Mouse (Mus musculus): ENCODE data around the gene Abca3. TPM values are rescaled to one million over a fixed set of nuclear protein-coding genes. Genes with fewer than 3 reads are reported as not detected.

Gene Abca3
- total and polyA plus RNA-seq, 2 experiments from 2014 or later = 27.3 to 102 TPM

DNA sequence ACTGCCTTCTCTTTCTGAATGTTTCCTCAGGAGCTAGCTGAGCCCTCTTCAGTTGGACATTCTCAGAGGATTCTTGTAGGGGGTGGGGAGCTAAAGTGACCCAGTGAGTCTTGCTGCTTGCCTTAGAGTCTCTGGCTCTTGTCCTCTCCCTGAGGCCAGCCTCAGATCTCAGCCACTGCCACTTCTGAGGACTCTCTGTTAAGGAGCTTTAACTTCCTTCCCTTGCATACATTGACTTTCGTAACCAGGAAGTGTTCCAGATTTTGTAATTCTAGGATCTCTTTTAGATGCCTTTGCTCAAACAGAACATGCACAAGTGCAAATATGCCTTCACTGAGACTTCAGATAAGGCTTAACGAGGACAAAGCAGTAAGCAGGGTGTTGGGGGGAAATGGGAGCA, 8.2 kb downstream of the Abca3 start:
- no peak for TF ChIP-seq CTCF (IDR thresholded peaks at IDR 0.05; ENCODE audit: low read depth)

DNA sequence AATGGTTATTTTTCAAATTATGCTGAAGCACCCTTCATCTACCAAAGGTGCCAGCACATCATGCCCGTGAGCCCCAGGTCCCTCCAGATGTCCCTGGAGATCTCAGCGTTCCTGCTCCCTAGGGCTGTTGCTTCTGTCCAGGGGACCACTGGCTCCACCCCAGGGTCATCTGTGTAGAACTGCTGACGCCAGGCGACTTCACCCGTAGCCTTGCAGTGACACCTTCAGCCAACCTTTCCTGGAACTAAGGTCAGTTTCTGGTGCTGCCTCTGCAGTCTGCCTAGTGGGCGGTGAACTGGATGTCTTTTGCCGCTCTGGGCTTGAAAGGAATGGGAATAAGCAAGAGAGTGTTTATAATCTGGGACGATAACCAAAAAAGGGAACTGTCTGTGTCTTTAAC, 9.1 kb downstream of the Abca3 start:
- H3K27ac ChIP-seq = no peak overlapping the region
- H3K9ac ChIP-seq (replicated peaks; ENCODE audit: low read length) = no peak overlapping the region
- H3K4me3 ChIP-seq (ENCODE audit: low read length) = no peak overlapping the region
- H3K36me3 ChIP-seq (ENCODE audit: insufficient read depth, low read length) = peaks cover 9% of the 10 kb centered on the region; the same call in 1 of the 2 replicates
- no peaks in the 10 kb centered on the region for H3K27me3 ChIP-seq (ENCODE audit: insufficient read depth, low read length)
- TF ChIP-seq CTCF (IDR thresholded peaks at IDR 0.05; ENCODE audit: low read depth) = no peak
- no peaks in the 10 kb centered on the region for H3K4me1 ChIP-seq (ENCODE audit: insufficient read depth, low read length)
- ATAC-seq (no peak), DNase-seq (ENCODE audit: low spot score) (no peak)
- H3K9me3 ChIP-seq (ENCODE audit: low read length) = no peaks in the 10 kb centered on the region
- WGBS = 84% methylated on average over 8 of the region's 8 CpGs
- H3K4me2 ChIP-seq (ENCODE audit: low read depth, low read length) = no peak overlapping the region

More for the DNA sequence above, 8.2 kb downstream of the Abca3 start:
- Histone ChIP-seq H3K9ac (replicated peaks; ENCODE audit: low read length) (no peak overlapping the region), H3K27ac (no peak overlapping the region), H3K4me1 (ENCODE audit: insufficient read depth, low read length) (no peaks in the 10 kb centered on the region), H3K36me3 (ENCODE audit: insufficient read depth, low read length) (peaks cover 5% of the 10 kb centered on the region; the same call in 1 of the 2 replicates), H3K4me3 (ENCODE audit: low read length) (no peak overlapping the region), H3K9me3 (ENCODE audit: low read length) (no peaks in the 10 kb centered on the region), H3K4me2 (ENCODE audit: low read depth, low read length) (no peak overlapping the region), H3K27me3 (ENCODE audit: insufficient read depth, low read length) (no peaks in the 10 kb centered on the region)
- ATAC-seq (no peak), DNase-seq (ENCODE audit: low spot score) (no peak)
- 79% methylated on average over 2 of the region's 2 CpGs for WGBS

DNA sequence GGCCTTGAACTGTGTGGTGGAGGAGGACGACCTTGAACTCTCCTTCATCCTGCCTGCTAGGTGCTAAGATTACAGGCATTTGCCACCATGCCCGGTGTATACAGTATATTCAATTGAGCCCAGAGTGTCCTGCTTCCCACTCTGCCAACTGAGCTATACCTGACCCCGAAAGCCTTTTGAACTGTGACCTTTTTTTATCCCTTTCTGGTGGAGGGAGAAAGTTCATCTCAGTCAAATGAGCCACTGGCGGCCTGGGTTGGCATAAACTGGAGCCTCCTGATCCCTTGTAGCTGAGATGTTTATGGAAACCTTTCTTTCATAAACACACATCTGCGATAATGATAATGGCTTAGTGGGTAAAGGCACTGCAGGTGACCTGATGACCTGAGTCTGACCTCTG, 9.5 kb downstream of the Abca3 start:
- no peak overlapping the region for H3K4me2 ChIP-seq (ENCODE audit: low read depth, low read length)
- DNase-seq (ENCODE audit: low spot score) = no peak
- no peaks in the 10 kb centered on the region for H3K27me3 ChIP-seq (ENCODE audit: insufficient read depth, low read length)
- H3K9me3 ChIP-seq (ENCODE audit: low read length) = no peaks in the 10 kb centered on the region
- no peaks in the 10 kb centered on the region for H3K4me1 ChIP-seq (ENCODE audit: insufficient read depth, low read length)
- no peak overlapping the region for H3K4me3 ChIP-seq (ENCODE audit: low read length)
- no peak overlapping the region for H3K27ac ChIP-seq
- peaks cover 10% of the 10 kb centered on the region; the same call in 1 of the 2 replicates for H3K36me3 ChIP-seq (ENCODE audit: insufficient read depth, low read length)
- H3K9ac ChIP-seq (replicated peaks; ENCODE audit: low read length) = no peak overlapping the region
- ATAC-seq = no peak
- no peak for TF ChIP-seq CTCF (IDR thresholded peaks at IDR 0.05; ENCODE audit: low read depth)
- WGBS = 94% methylated on average over 5 of the region's 5 CpGs

DNA sequence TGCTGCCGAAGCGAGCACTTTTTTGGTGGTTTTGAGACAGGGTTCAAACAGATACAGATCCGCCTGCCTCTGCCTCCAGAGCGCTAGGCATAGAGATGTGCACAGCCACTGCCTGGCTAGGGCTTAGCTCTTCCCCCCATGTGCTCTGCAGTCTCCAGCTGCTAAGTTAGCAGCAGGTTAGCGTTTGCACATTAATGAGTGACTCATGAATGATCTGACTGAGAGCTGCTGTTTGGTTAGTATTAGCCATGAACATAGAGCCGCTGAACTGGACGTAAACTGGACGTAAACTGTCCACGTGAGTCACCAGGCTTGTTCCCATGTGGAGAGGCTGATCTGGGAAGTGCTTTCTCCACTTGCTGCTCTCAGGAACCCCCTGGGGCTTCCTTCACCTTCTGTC, 10.8 kb downstream of the Abca3 start:
- Histone ChIP-seq H3K9ac (replicated peaks; ENCODE audit: low read length) (no peak overlapping the region), H3K27ac (no peak overlapping the region), H3K9me3 (ENCODE audit: low read length) (no peaks in the 10 kb centered on the region), H3K4me1 (ENCODE audit: insufficient read depth, low read length) (no peaks in the 10 kb centered on the region), H3K27me3 (ENCODE audit: insufficient read depth, low read length) (no peaks in the 10 kb centered on the region), H3K36me3 (ENCODE audit: insufficient read depth, low read length) (peaks cover 20% of the 10 kb centered on the region; the same call in 1 of the 2 replicates), H3K4me3 (ENCODE audit: low read length) (no peak overlapping the region), H3K4me2 (ENCODE audit: low read depth, low read length) (no peak overlapping the region)
- 75% methylated on average over 9 of the region's 9 CpGs for WGBS
- ATAC-seq (no peak), DNase-seq (ENCODE audit: low spot score) (no peak)
- TF ChIP-seq CTCF (IDR thresholded peaks at IDR 0.05; ENCODE audit: low read depth) = no peak

DNA sequence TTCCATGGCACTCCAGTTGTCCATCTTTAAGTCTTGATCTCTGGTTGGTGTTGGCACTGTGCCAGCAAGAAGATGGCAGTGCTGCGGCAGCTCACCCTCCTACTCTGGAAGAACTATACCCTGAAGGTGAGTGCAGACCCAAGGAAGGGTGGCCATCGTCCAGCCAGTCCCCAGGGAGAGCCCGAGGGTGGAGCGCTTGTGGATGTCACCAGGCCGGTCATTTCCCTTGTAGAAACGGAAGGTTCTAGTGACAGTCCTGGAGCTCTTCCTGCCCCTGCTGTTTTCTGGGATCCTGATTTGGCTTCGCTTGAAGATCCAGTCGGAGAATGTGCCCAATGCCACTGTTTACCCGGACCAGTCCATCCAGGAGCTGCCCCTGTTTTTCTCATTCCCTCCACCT, 12.7 kb downstream of the Abca3 start:
- Histone ChIP-seq H3K4me3 (ENCODE audit: low read length) (no peak overlapping the region), H3K36me3 (ENCODE audit: insufficient read depth, low read length) (peaks cover 23% of the 10 kb centered on the region; the same call in 1 of the 2 replicates), H3K27ac (no peak overlapping the region), H3K9ac (replicated peaks; ENCODE audit: low read length) (no peak overlapping the region), H3K4me2 (ENCODE audit: low read depth, low read length) (no peak overlapping the region), H3K4me1 (ENCODE audit: insufficient read depth, low read length) (no peaks in the 10 kb centered on the region), H3K27me3 (ENCODE audit: insufficient read depth, low read length) (no peaks in the 10 kb centered on the region), H3K9me3 (ENCODE audit: low read length) (no peaks in the 10 kb centered on the region)
- DNase-seq (ENCODE audit: low spot score) = no peak
- WGBS = 86% methylated on average over 9 of the region's 9 CpGs
- TF ChIP-seq CTCF (IDR thresholded peaks at IDR 0.05; ENCODE audit: low read depth) = no peak
- no peak for ATAC-seq

DNA sequence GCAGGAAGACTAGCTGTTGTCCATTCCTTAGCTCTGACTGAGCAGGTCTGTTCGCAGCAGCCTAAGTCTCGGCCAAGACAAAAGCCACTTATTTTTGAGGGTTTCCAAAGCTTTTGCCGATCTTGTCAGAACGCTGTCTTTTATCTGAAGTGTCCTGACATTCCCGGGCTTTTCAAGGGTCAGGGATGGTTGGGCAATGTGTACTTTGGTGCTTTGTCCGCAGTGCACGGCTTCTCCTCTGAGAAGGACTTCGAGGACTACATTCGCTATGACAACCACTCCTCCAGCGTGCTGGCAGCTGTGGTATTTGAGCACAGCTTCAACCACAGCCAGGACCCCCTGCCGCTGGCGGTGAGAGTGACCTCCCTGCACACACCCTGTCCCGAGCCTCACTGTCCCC, 14.1 kb downstream of the Abca3 start:
- WGBS = 32% methylated on average over 13 of the region's 13 CpGs
- no peak for DNase-seq (ENCODE audit: low spot score)
- Histone ChIP-seq H3K4me1 (ENCODE audit: insufficient read depth, low read length) (no peaks in the 10 kb centered on the region), H3K27me3 (ENCODE audit: insufficient read depth, low read length) (no peaks in the 10 kb centered on the region), H3K9me3 (ENCODE audit: low read length) (no peaks in the 10 kb centered on the region), H3K4me3 (ENCODE audit: low read length) (no peak overlapping the region), H3K9ac (replicated peaks; ENCODE audit: low read length) (no peak overlapping the region), H3K4me2 (ENCODE audit: low read depth, low read length) (no peak overlapping the region), H3K36me3 (ENCODE audit: insufficient read depth, low read length) (peaks cover 30% of the 10 kb centered on the region; the same call in 1 of the 2 replicates), H3K27ac (no peak overlapping the region)
- TF ChIP-seq CTCF (IDR thresholded peaks at IDR 0.05; ENCODE audit: low read depth) = no peak
- no peak for ATAC-seq

DNA sequence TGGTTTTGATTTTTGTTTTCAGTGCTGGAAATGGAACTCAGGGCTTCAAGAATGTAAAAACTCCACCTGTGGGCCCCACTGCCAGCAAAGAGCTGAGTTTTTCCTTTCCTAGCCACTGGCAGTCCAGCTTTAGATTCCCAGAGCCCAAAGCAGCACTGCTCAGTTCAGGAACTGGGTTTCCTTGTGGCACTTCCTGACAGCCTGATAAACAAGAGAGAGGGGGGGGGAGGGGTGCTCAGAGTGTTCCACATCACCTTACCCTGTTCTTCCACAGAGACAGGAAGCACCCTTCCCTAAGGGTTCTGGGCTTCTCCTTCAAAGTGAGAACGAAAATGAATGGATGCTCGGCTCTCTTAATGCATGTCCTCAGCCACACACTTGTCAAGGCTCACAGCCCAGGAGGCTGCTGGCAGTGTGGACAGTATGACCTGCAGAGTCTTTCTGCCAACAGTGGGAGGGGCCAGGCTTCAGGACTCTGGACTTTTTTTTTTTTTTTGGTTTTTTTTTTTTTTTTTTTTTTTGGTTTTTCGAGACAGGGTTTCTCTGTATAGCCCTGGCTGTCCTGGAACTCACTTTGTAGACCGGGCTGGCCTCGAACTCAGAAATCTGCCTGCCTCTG, 23.5 kb downstream of the Abca3 start:
- H3K9ac ChIP-seq (replicated peaks; ENCODE audit: low read length) = no peak overlapping the region
- no peak for DNase-seq (ENCODE audit: low spot score)
- no peak overlapping the region for H3K27ac ChIP-seq
- H3K9me3 ChIP-seq (ENCODE audit: low read length) = no peaks in the 10 kb centered on the region
- H3K27me3 ChIP-seq (ENCODE audit: insufficient read depth, low read length) = no peaks in the 10 kb centered on the region
- H3K4me3 ChIP-seq (ENCODE audit: low read length) = no peak overlapping the region
- TF ChIP-seq CTCF (IDR thresholded peaks at IDR 0.05; ENCODE audit: low read depth) = no peak
- peaks cover 52% of the 10 kb centered on the region for H3K36me3 ChIP-seq (ENCODE audit: insufficient read depth, low read length)
- WGBS = 89% methylated on average over 4 of the region's 5 CpGs
- H3K4me1 ChIP-seq (ENCODE audit: insufficient read depth, low read length) = no peaks in the 10 kb centered on the region
- no peak for ATAC-seq
- H3K4me2 ChIP-seq (ENCODE audit: low read depth, low read length) = no peak overlapping the region

Data from hindbrain, postnatal 0 days (tissue).